Mouse (Mus musculus) kidney, adult 9 months (tissue): ENCODE results near the gene Txn2.

Source experiments
- DNase-seq: peaks from one replicate; pipeline ENCODE4 v3.0.0; 2022

Txn2 gene

GRCm38 (mm10) chr15:77933770-77934169 lies 5.0 kb upstream of the Txn2 start:
- peak; percentile 100 for DNase-seq

GRCm38 (mm10) chr15:77933222-77933621 lies 4.4 kb upstream of the Txn2 start:
- DNase-seq = no peak

GRCm38 (mm10) chr15:77931689-77932016 lies 2.8 kb upstream of the Txn2 start:
- peak; percentile 23 for DNase-seq

GRCm38 (mm10) chr15:77930986-77931688 lies 2.3 kb upstream of the Txn2 start:
- no peak for DNase-seq

- DNase-seq = peak; percentile 16
Measured at GRCm38 (mm10) chr15:77929804-77930203, 998 bp upstream of the Txn2 start.

GRCm38 (mm10) chr15:77928091-77928490 lies 715 bp downstream of the Txn2 start:
- DNase-seq = no peak

GRCm38 (mm10) chr15:77926921-77927320 lies 1.9 kb downstream of the Txn2 start:
- no peak for DNase-seq

GRCm38 (mm10) chr15:77925195-77925594 lies 3.6 kb downstream of the Txn2 start:
- DNase-seq = no peak

- DNase-seq = peak; percentile 41
Measured at GRCm38 (mm10) chr15:77923267-77924035, 5.4 kb downstream of the Txn2 start.

- DNase-seq = peak; percentile 91
Measured at GRCm38 (mm10) chr15:77922710-77923109, 6.1 kb downstream of the Txn2 start.

- no peak for DNase-seq
Measured at GRCm38 (mm10) chr15:77921636-77922035, 7.2 kb downstream of the Txn2 start.

GRCm38 (mm10) chr15:77920511-77921462 lies 8.0 kb downstream of the Txn2 start:
- peak; percentile 55 for DNase-seq

GRCm38 (mm10) chr15:77919441-77919840 lies 9.4 kb downstream of the Txn2 start:
- peak; percentile 19 for DNase-seq

GRCm38 (mm10) chr15:77916851-77917544 lies 11.8 kb downstream of the Txn2 start:
- peak; percentile 97 for DNase-seq

- DNase-seq = no peak
Measured at GRCm38 (mm10) chr15:77915287-77915686, 13.5 kb downstream of the Txn2 start.

- DNase-seq = no peak
Measured at GRCm38 (mm10) chr15:77914507-77914906, 14.3 kb downstream of the Txn2 start.

GRCm38 (mm10) chr15:77913054-77913453 lies 15.8 kb downstream of the Txn2 start:
- DNase-seq = no peak

- no peak for DNase-seq
Measured at GRCm38 (mm10) chr15:77912585-77912984, 16.2 kb downstream of the Txn2 start.

- DNase-seq = peak; percentile 66
Measured at GRCm38 (mm10) chr15:77912048-77912447, 16.8 kb downstream of the Txn2 start.

GRCm38 (mm10) chr15:77911065-77911464 lies 17.7 kb downstream of the Txn2 start:
- peak; percentile 94 for DNase-seq

GRCm38 (mm10) chr15:77907646-77908518 lies 20.9 kb downstream of the Txn2 start:
- DNase-seq = peak; percentile 71

GRCm38 (mm10) chr15:77906545-77906944 lies 22.3 kb downstream of the Txn2 start:
- no peak for DNase-seq
